Mouse (Mus musculus): ENCODE results near the gene Tspyl1. TPM values are rescaled to one million over a fixed set of nuclear protein-coding genes. Genes with fewer than 3 reads are reported as not detected.
A peak's percentile ranks its signal among the peaks of the same experiment; 100 is the strongest.

Gene Tspyl1
- polyA plus RNA-seq, 1 experiment from 2014 or later = 66.8 TPM

- H3K4me3 ChIP-seq (ENCODE audit: low read length) = no peak overlapping the region
- no peak overlapping the region for H3K4me2 ChIP-seq (ENCODE audit: low read depth, low read length)
- no peaks in the 10 kb centered on the region; the same call in 1 of the 2 replicates for H3K36me3 ChIP-seq (ENCODE audit: control insufficient read depth, insufficient read depth, low read length)
- H3K9me3 ChIP-seq (ENCODE audit: control insufficient read depth, low read length) = no peaks in the 10 kb centered on the region
- 35% methylated on average over 2 of the region's 2 CpGs for WGBS
- H3K9ac ChIP-seq (ENCODE audit: low read length) = no peak overlapping the region
- H3K4me1 ChIP-seq (replicated peaks; ENCODE audit: control insufficient read depth, insufficient read depth, low read length) = 0 out of 2 replicates have a peak, but pooled peaks cover 2% of the 10 kb centered on the region
- ATAC-seq (ENCODE audit: low read depth) = no peak
- no peak overlapping the region for H3K27ac ChIP-seq (ENCODE audit: low read length)
- H3K27me3 ChIP-seq (ENCODE audit: control insufficient read depth, insufficient read depth, low read depth, low read length) = no peaks in the 10 kb centered on the region
Observed at GRCm38 (mm10) chr10:34317217-34317606, 35.2 kb downstream of the Tspyl1 start.

- Histone ChIP-seq H3K4me2 (ENCODE audit: low read depth, low read length) (no peak overlapping the region), H3K9ac (ENCODE audit: low read length) (no peak overlapping the region), H3K9me3 (ENCODE audit: control insufficient read depth, low read length) (no peaks in the 10 kb centered on the region), H3K4me1 (replicated peaks; ENCODE audit: control insufficient read depth, insufficient read depth, low read length) (0 out of 2 replicates have a peak, but pooled peaks cover 2% of the 10 kb centered on the region), H3K4me3 (ENCODE audit: low read length) (no peak overlapping the region), H3K36me3 (ENCODE audit: control insufficient read depth, insufficient read depth, low read length) (no peaks in the 10 kb centered on the region; the same call in 1 of the 2 replicates), H3K27ac (ENCODE audit: low read length) (no peak overlapping the region), H3K27me3 (ENCODE audit: control insufficient read depth, insufficient read depth, low read depth, low read length) (no peaks in the 10 kb centered on the region)
- ATAC-seq (ENCODE audit: low read depth) = no peak
- 79% methylated on average over 2 of the region's 2 CpGs for WGBS
Observed at GRCm38 (mm10) chr10:34320809-34321208, 38.8 kb downstream of the Tspyl1 start.

GRCm38 (mm10) chr10:34326701-34327100 lies 44.7 kb downstream of the Tspyl1 start:
- Histone ChIP-seq H3K36me3 (ENCODE audit: control insufficient read depth, insufficient read depth, low read length) (no peaks in the 10 kb centered on the region), H3K9ac (ENCODE audit: low read length) (no peak overlapping the region), H3K4me1 (replicated peaks; ENCODE audit: control insufficient read depth, insufficient read depth, low read length) (no peaks in the 10 kb centered on the region), H3K27ac (ENCODE audit: low read length) (no peak overlapping the region), H3K9me3 (ENCODE audit: control insufficient read depth, low read length) (no peaks in the 10 kb centered on the region), H3K27me3 (ENCODE audit: control insufficient read depth, insufficient read depth, low read depth, low read length) (no peaks in the 10 kb centered on the region), H3K4me2 (ENCODE audit: low read depth, low read length) (no peak overlapping the region), H3K4me3 (ENCODE audit: low read length) (no peak overlapping the region)
- 14% methylated on average over 4 of the region's 4 CpGs for whole genome bisulfite sequencing
- ATAC-seq (ENCODE audit: low read depth) = no peak

GRCm38 (mm10) chr10:34327144-34327543 lies 45.2 kb downstream of the Tspyl1 start:
- no peak overlapping the region for H3K4me3 ChIP-seq (ENCODE audit: low read length)
- H3K27ac ChIP-seq (ENCODE audit: low read length) = no peak overlapping the region
- ATAC-seq (ENCODE audit: low read depth) = no peak
- H3K36me3 ChIP-seq (ENCODE audit: control insufficient read depth, insufficient read depth, low read length) = no peaks in the 10 kb centered on the region
- H3K9ac ChIP-seq (ENCODE audit: low read length) = no peak overlapping the region
- no peaks in the 10 kb centered on the region for H3K4me1 ChIP-seq (replicated peaks; ENCODE audit: control insufficient read depth, insufficient read depth, low read length)
- WGBS = 55% methylated on average over 5 of the region's 5 CpGs
- H3K4me2 ChIP-seq (ENCODE audit: low read depth, low read length) = no peak overlapping the region
- H3K9me3 ChIP-seq (ENCODE audit: control insufficient read depth, low read length) = no peaks in the 10 kb centered on the region
- no peaks in the 10 kb centered on the region for H3K27me3 ChIP-seq (ENCODE audit: control insufficient read depth, insufficient read depth, low read depth, low read length)

- Histone ChIP-seq H3K4me2 (ENCODE audit: low read depth, low read length) (0 out of 2 replicates have a peak overlapping the region, but pooled peaks have one; percentile 14), H3K9me3 (ENCODE audit: control insufficient read depth, low read length) (no peaks in the 10 kb centered on the region), H3K4me1 (replicated peaks; ENCODE audit: control insufficient read depth, insufficient read depth, low read length) (no peaks in the 10 kb centered on the region), H3K4me3 (ENCODE audit: low read length) (no peak overlapping the region), H3K36me3 (ENCODE audit: control insufficient read depth, insufficient read depth, low read length) (no peaks in the 10 kb centered on the region), H3K27ac (ENCODE audit: low read length) (no peak overlapping the region), H3K27me3 (ENCODE audit: control insufficient read depth, insufficient read depth, low read depth, low read length) (no peaks in the 10 kb centered on the region), H3K9ac (ENCODE audit: low read length) (peak overlapping the region; percentile 15; the same call in 1 of the 2 replicates)
- 2% methylated on average over 2 of the region's 2 CpGs for WGBS
- ATAC-seq (ENCODE audit: low read depth) = peak; percentile 51; the same call in 1 of the 2 replicates
Observed at GRCm38 (mm10) chr10:34328310-34328709, 46.3 kb downstream of the Tspyl1 start.

Other genes starting within 250 kb of the Tspyl1 start
- gene Trappc3l, start 244.6 kb upstream of the Tspyl1 start, polyA plus RNA-seq (2015; fragmentation: Nextera tagmentation; extraction: Ambion mirVana) = not detected in 2 replicates
- gene Calhm4, start 237.9 kb upstream of the Tspyl1 start, polyA plus RNA-seq (2015; fragmentation: Nextera tagmentation; extraction: Ambion mirVana) = not detected in 2 replicates
- gene Calhm5, start 185.7 kb upstream of the Tspyl1 start, polyA plus RNA-seq (2015; fragmentation: Nextera tagmentation; extraction: Ambion mirVana) = 1.0 TPM in 2 replicates
- 1.1 and 1.8 TPM in 2 replicates for gene Calhm6, start 154.2 kb upstream of the Tspyl1 start, polyA plus RNA-seq (2015; fragmentation: Nextera tagmentation; extraction: Ambion mirVana)
- 29.5 and 31.4 TPM in 2 replicates for gene Dse, start 74.5 kb upstream of the Tspyl1 start, polyA plus RNA-seq (2015; fragmentation: Nextera tagmentation; extraction: Ambion mirVana)
- 9.6 and 11.3 TPM in 2 replicates for gene Tspyl4, start 15.3 kb downstream of the Tspyl1 start, polyA plus RNA-seq (2015; fragmentation: Nextera tagmentation; extraction: Ambion mirVana)
- gene Col10a1, start 107.8 kb downstream of the Tspyl1 start, polyA plus RNA-seq (2015; fragmentation: Nextera tagmentation; extraction: Ambion mirVana) = 0.19 and 0.54 TPM in 2 replicates
- 12.8 and 13.1 TPM in 2 replicates for gene Nt5dc1, start 136.4 kb downstream of the Tspyl1 start, polyA plus RNA-seq (2015; fragmentation: Nextera tagmentation; extraction: Ambion mirVana)
- 9.5 and 10.7 TPM in 2 replicates for gene Frk, start 201.2 kb downstream of the Tspyl1 start, polyA plus RNA-seq (2015; fragmentation: Nextera tagmentation; extraction: Ambion mirVana)

Measured in lung, embryonic 16.5 days (tissue).